Mouse (Mus musculus) forebrain, embryonic 14.5 days (tissue): ENCODE data around the gene H1foo. TPM values are rescaled to one million over a fixed set of nuclear protein-coding genes. Genes with fewer than 3 reads are reported as not detected.

Experiments
- ATAC-seq: fragments of 200-750 bp; cut with Nextera tagmentation; 2 replicates; pipeline ENCODE4 v1.8.0; 2017; ENCODE audit warnings: mild to moderate bottlenecking, moderate library complexity
- DNase-seq: peaks from one replicate; pipeline ENCODE4 v3.0.0-alpha.2; 2015; ENCODE audit warnings: low spot score
- H3K27ac ChIP-seq: fragments of 300-500 bp; sonication (generic); 2 replicates; pipeline ENCODE4 v1.5.1; 2014; ENCODE audit warnings: low read depth, mild to moderate bottlenecking, control low read depth, low read length, moderate library complexity
- H3K27me3 ChIP-seq: fragments of 300-500 bp; sonication (generic); replicated peaks from 2 replicates; pipeline ENCODE4 v1.6.1; 2014; ENCODE audit warnings: low read length, control low read depth, mixed read lengths; ENCODE audit not compliant: control insufficient read depth, insufficient read depth
- H3K36me3 ChIP-seq: fragments of 300-500 bp; sonication (generic); 2 replicates; pipeline ENCODE4 v1.6.1; 2014; ENCODE audit warnings: low read length, control low read depth; ENCODE audit not compliant: control insufficient read depth, insufficient read depth
- H3K4me1 ChIP-seq: fragments of 300-500 bp; sonication (generic); 2 replicates; pipeline ENCODE4 v1.6.1; 2014; ENCODE audit warnings: antibody characterized with exemption, low read length, control low read depth; ENCODE audit not compliant: control insufficient read depth, insufficient read depth
- H3K4me2 ChIP-seq: fragments of 300-500 bp; sonication (generic); 2 replicates; pipeline ENCODE4 v1.6.1; 2014; ENCODE audit warnings: mild to moderate bottlenecking, control low read depth, low read length
- H3K4me3 ChIP-seq: fragments of 300-500 bp; sonication (generic); 2 replicates; pipeline ENCODE4 v1.5.1; 2014; ENCODE audit warnings: low read depth, low read length, control low read depth
- H3K9ac ChIP-seq: fragments of 300-500 bp; sonication (generic); 2 replicates; pipeline ENCODE4 v1.6.1; 2014; ENCODE audit warnings: mild to moderate bottlenecking, low read length, control low read depth, moderate library complexity
- H3K9me3 ChIP-seq: fragments of 300-500 bp; sonication (generic); replicated peaks from 2 replicates; pipeline ENCODE4 v1.6.1; 2016; ENCODE audit warnings: low read length, control low read depth, mixed read lengths; ENCODE audit not compliant: control insufficient read depth
- WGBS: fragments of 180-500 bp; shearing (Covaris S2); extraction: QIAGEN DNeasy Blood & Tissue Kit; methylation state at CpG from one replicate; pipeline ENCODE4 v1.1.7; 2014; 5-methylcytosine and 5-hydroxymethylcytosine counted together
- polyA plus RNA-seq: library from polyadenylated mRNA; unstranded; fragments of >200 nt; fragmentation: Nextera tagmentation; extraction: Ambion mirVana; gene quantifications from 2 replicates; pipeline ENCODE4 v1.2.1, GENCODE M21; 2014

H1foo gene
- polyA plus RNA-seq, 1 experiment from 2014 or later = not detected

- Histone ChIP-seq H3K4me1 (peaks cover 5% of the 10 kb centered on the region; the same call in 1 of the 2 replicates), H3K9ac (no peak overlapping the region), H3K27me3 (peaks cover 30% of the 10 kb centered on the region), H3K4me2 (peak overlapping the region; percentile 84; the same call in 1 of the 2 replicates), H3K27ac (no peak overlapping the region), H3K9me3 (no peaks in the 10 kb centered on the region), H3K4me3 (0 out of 2 replicates have a peak overlapping the region, but pooled peaks have one; percentile 53), H3K36me3 (no peaks in the 10 kb centered on the region)
- no peak for ATAC-seq
- WGBS = 61% methylated on average over 4 of the region's 4 CpGs
- no peak for DNase-seq
These were observed 50.8 kb downstream of the H1foo start for GRCm38 (mm10) chr6:115995531-115995941.

GRCm38 (mm10) chr6:115996171-115996851 lies 51.6 kb downstream of the H1foo start:
- Histone ChIP-seq H3K4me1 (peaks cover 5% of the 10 kb centered on the region; the same call in 1 of the 2 replicates), H3K27ac (no peak overlapping the region), H3K27me3 (peaks cover 30% of the 10 kb centered on the region), H3K4me3 (no peak overlapping the region), H3K4me2 (no peak overlapping the region), H3K9ac (no peak overlapping the region), H3K9me3 (no peaks in the 10 kb centered on the region), H3K36me3 (no peaks in the 10 kb centered on the region)
- 39% methylated on average over 6 of the region's 6 CpGs for WGBS
- ATAC-seq (no peak), DNase-seq (no peak)

GRCm38 (mm10) chr6:115997726-115998311 lies 53.1 kb downstream of the H1foo start:
- Histone ChIP-seq H3K36me3 (no peaks in the 10 kb centered on the region), H3K9ac (no peak overlapping the region), H3K9me3 (no peaks in the 10 kb centered on the region), H3K27ac (no peak overlapping the region), H3K4me1 (peaks cover 3% of the 10 kb centered on the region; the same call in 1 of the 2 replicates), H3K4me2 (no peak overlapping the region), H3K27me3 (peaks cover 20% of the 10 kb centered on the region), H3K4me3 (no peak overlapping the region)
- ATAC-seq = no peak
- 21% methylated on average over 3 of the region's 3 CpGs for WGBS
- no peak for DNase-seq

GRCm38 (mm10) chr6:115998758-115999157 lies 54.0 kb downstream of the H1foo start:
- H3K4me2 ChIP-seq = no peak overlapping the region
- peaks cover under 1% of the 10 kb centered on the region; the same call in 1 of the 2 replicates for H3K4me1 ChIP-seq
- H3K27me3 ChIP-seq = peaks cover 10% of the 10 kb centered on the region
- no peak for DNase-seq
- no peaks in the 10 kb centered on the region for H3K36me3 ChIP-seq
- no peak overlapping the region for H3K9ac ChIP-seq
- ATAC-seq = no peak
- H3K27ac ChIP-seq = no peak overlapping the region
- H3K9me3 ChIP-seq = no peaks in the 10 kb centered on the region
- no peak overlapping the region for H3K4me3 ChIP-seq
- 79% methylated on average over 7 of the region's 7 CpGs for WGBS

- H3K4me3 ChIP-seq = no peak overlapping the region
- H3K36me3 ChIP-seq = no peaks in the 10 kb centered on the region
- DNase-seq (no peak), ATAC-seq (no peak)
- no peak overlapping the region for H3K9ac ChIP-seq
- H3K4me2 ChIP-seq = no peak overlapping the region
- H3K27me3 ChIP-seq = peaks cover 6% of the 10 kb centered on the region
- no peak overlapping the region for H3K27ac ChIP-seq
- WGBS = 77% methylated on average over 2 of the region's 2 CpGs
- no peaks in the 10 kb centered on the region; the same call in 1 of the 2 replicates for H3K4me1 ChIP-seq
- no peaks in the 10 kb centered on the region for H3K9me3 ChIP-seq
These were observed 54.5 kb downstream of the H1foo start for GRCm38 (mm10) chr6:115999227-115999626.

Other genes with a start within 250 kb of the H1foo start
- 0.56 and 0.90 TPM in 2 replicates for gene Tmem40, start 182.5 kb upstream of the H1foo start, polyA plus RNA-seq
- gene Cand2, start 170.4 kb upstream of the H1foo start, polyA plus RNA-seq = 14.4 and 17.1 TPM in 2 replicates
- 1,359 and 1,743 TPM in 2 replicates for gene Rpl32, start 136.2 kb upstream of the H1foo start, polyA plus RNA-seq
- 1.4 and 1.6 TPM in 2 replicates for gene Efcab12, start 106.5 kb upstream of the H1foo start, polyA plus RNA-seq
- 9.3 and 11.3 TPM in 2 replicates for gene Mbd4, start 91.6 kb upstream of the H1foo start, polyA plus RNA-seq
- gene Ift122, start 91.5 kb upstream of the H1foo start, polyA plus RNA-seq = 16.9 and 23.2 TPM in 2 replicates
- gene Rho, start 13.2 kb upstream of the H1foo start, polyA plus RNA-seq = 0.19 and 0.30 TPM in 2 replicates
- gene Plxnd1, start 50.1 kb downstream of the H1foo start, polyA plus RNA-seq = 15.3 and 19.6 TPM in 2 replicates
- gene Tmcc1, start 248.5 kb downstream of the H1foo start, polyA plus RNA-seq = 22.7 and 22.8 TPM in 2 replicates